Mouse (Mus musculus) kidney, embryonic 14.5 days (tissue): ENCODE results near the gene Car8. TPM values are rescaled to one million over a fixed set of nuclear protein-coding genes. Genes with fewer than 3 reads are reported as not detected.

Experiments
- ATAC-seq: fragments of 200-750 bp; cut with Nextera tagmentation; 2 replicates; pipeline ENCODE4 v1.8.0; 2017; ENCODE audit warnings: moderate number of reproducible peaks, mild to moderate bottlenecking, moderate TSS enrichment, moderate library complexity; ENCODE audit not compliant: low FRiP score, low TSS enrichment
- H3K27ac ChIP-seq: fragments of 300-500 bp; sonication (generic); 2 replicates; pipeline ENCODE4 v1.5.1; 2014; ENCODE audit warnings: low read depth, mild to moderate bottlenecking, low read length, moderate library complexity, mixed read lengths
- H3K27me3 ChIP-seq: fragments of 300-500 bp; sonication (generic); 2 replicates; pipeline ENCODE4 v1.6.1; 2014; ENCODE audit warnings: mild to moderate bottlenecking, low read length; ENCODE audit not compliant: control insufficient read depth, insufficient read depth
- H3K36me3 ChIP-seq: fragments of 300-500 bp; sonication (generic); 2 replicates; pipeline ENCODE4 v1.6.1; 2014; ENCODE audit warnings: low read length, mixed read lengths; ENCODE audit not compliant: control insufficient read depth, insufficient read depth
- H3K4me1 ChIP-seq: fragments of 300-500 bp; sonication (generic); 2 replicates; pipeline ENCODE4 v1.6.1; 2014; ENCODE audit warnings: low read length, mixed read lengths; ENCODE audit not compliant: control insufficient read depth, insufficient read depth
- H3K4me2 ChIP-seq: fragments of 300-500 bp; sonication (generic); replicated peaks from 2 replicates; pipeline ENCODE4 v1.6.1; 2014; ENCODE audit warnings: low read depth, mild to moderate bottlenecking, low read length
- H3K4me3 ChIP-seq: fragments of 300-500 bp; sonication (generic); 2 replicates; pipeline ENCODE4 v1.5.1; 2014; ENCODE audit warnings: mild to moderate bottlenecking, low read length
- H3K9ac ChIP-seq: fragments of 300-500 bp; sonication (generic); 2 replicates; pipeline ENCODE4 v1.6.1; 2014; ENCODE audit warnings: low read depth, mild to moderate bottlenecking, low read length, moderate library complexity
- H3K9me3 ChIP-seq: fragments of 300-500 bp; sonication (generic); 2 replicates; pipeline ENCODE4 v1.6.1; 2016; ENCODE audit warnings: low read length; ENCODE audit not compliant: control insufficient read depth
- WGBS: fragments of 180-500 bp; shearing (Covaris S2); extraction: QIAGEN DNeasy Blood & Tissue Kit; methylation state at CpG from one replicate; pipeline ENCODE4 v1.1.7; 2014; 5-methylcytosine and 5-hydroxymethylcytosine counted together
- polyA plus RNA-seq: library from polyadenylated mRNA; unstranded; fragments of >200 nt; fragmentation: Nextera tagmentation; extraction: Ambion mirVana; gene quantifications from 2 replicates; pipeline ENCODE4 v1.2.1, GENCODE M21; 2014

Gene Car8
- polyA plus RNA-seq = 7.2 and 9.1 TPM in 2 replicates

DNA sequence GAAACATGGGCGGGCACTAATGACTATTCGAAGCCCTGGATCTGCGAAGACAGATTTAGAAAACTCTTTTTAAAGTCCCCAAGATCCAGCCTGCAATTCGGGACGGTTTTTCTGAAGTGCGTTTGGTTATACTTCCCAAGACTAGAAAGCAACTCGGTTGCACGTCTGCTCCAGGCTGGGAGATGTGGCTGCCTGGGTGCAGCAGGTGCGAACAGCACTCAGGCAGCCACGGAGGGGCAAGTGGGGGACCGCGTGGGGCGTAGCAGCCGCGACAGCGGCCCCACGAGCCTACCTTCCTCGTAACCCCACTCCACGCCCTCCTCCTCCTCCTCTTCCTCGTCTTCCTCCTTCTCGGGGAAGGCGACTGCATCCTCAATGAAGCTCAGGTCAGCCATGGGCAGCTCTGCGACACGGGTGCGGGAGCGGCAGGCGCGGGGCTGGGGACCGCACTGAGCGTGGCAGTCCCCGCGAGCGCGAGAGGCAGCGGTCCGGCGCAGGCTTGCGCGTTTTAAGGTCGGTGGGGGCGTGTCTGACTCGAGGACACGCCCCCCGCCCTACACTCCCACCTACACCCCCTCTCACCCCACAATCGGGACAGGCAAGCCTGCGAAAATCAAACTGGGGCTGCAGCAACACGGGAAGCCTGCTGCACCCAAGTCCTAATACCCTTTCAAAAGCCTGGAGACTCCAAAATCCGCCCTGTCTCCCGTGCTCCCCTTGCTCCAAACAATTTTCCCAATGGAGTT is at the start of gene Car8:
Gene Car8, minus strand, starts transcription at position 482 of the 746 bp plus-strand sequence.
- peak within 1 kb of the TSS; percentile 74 for H3K4me3 ChIP-seq
- H3K9me3 ChIP-seq = no peaks in the 10 kb centered on the region
- no peaks in the 10 kb centered on the region for H3K4me1 ChIP-seq
- H3K36me3 ChIP-seq = no peaks in the 10 kb centered on the region
- WGBS = under 1% methylated on average over 48 of the region's 49 CpGs
- H3K9ac ChIP-seq = peak within 1 kb of the TSS; percentile 65
- H3K27ac ChIP-seq = no peak within 1 kb of the TSS
- 0 out of 2 replicates have a peak, but pooled peaks cover 5% of the 10 kb centered on the region for H3K27me3 ChIP-seq
- peak; percentile 94 for ATAC-seq
- H3K4me2 ChIP-seq = peak within 1 kb of the TSS; percentile 99

DNA sequence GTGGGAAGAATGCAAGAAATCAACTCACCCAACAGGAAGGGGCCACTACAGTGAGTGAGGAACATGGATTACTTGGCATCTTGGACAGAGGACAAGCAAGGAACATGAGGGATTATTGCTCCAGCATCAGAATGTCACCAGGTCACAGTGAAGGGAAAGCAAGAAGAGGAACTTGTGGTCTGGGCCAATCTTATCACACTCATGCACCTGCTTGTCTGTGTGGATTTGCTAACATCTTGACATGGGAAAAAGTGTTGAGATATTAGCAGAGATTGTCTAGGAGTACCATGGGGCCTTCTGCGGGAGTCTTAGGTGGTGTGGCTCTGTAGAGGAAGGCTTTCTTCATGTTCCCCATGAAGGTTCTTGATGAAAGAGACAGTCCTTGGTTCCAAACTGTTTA is 46.1 kb upstream of the Car8 start:
- Histone ChIP-seq H3K27ac (no peak overlapping the region), H3K9me3 (no peaks in the 10 kb centered on the region), H3K9ac (no peak overlapping the region), H3K4me3 (no peak overlapping the region), H3K36me3 (no peaks in the 10 kb centered on the region), H3K4me1 (no peaks in the 10 kb centered on the region), H3K27me3 (no peaks in the 10 kb centered on the region), H3K4me2 (no peak overlapping the region)
- ATAC-seq = no peak
- WGBS = 97% methylated on average over 1 of the region's 1 CpGs

- Histone ChIP-seq H3K4me2 (no peak overlapping the region), H3K4me1 (no peaks in the 10 kb centered on the region), H3K4me3 (no peak overlapping the region), H3K36me3 (no peaks in the 10 kb centered on the region), H3K9me3 (no peaks in the 10 kb centered on the region), H3K9ac (no peak overlapping the region), H3K27me3 (no peaks in the 10 kb centered on the region), H3K27ac (no peak overlapping the region)
- ATAC-seq = no peak
- WGBS = 91% methylated on average over 2 of the region's 2 CpGs
Measured at GRCm38 (mm10) chr4:8278159-8278558, 39.3 kb upstream of the Car8 start.

- Histone ChIP-seq H3K9me3 (no peaks in the 10 kb centered on the region), H3K27me3 (no peaks in the 10 kb centered on the region), H3K27ac (no peak overlapping the region), H3K4me3 (no peak overlapping the region), H3K4me1 (no peaks in the 10 kb centered on the region), H3K9ac (no peak overlapping the region), H3K4me2 (no peak overlapping the region), H3K36me3 (no peaks in the 10 kb centered on the region)
- WGBS = 92% methylated on average over 3 of the region's 3 CpGs
- no peak for ATAC-seq
Measured at GRCm38 (mm10) chr4:8249805-8250204, 11.0 kb upstream of the Car8 start.

- H3K9ac ChIP-seq = no peak overlapping the region
- H3K27me3 ChIP-seq = no peaks in the 10 kb centered on the region
- no peak overlapping the region for H3K27ac ChIP-seq
- no peak overlapping the region for H3K4me2 ChIP-seq
- H3K36me3 ChIP-seq = no peaks in the 10 kb centered on the region
- H3K4me3 ChIP-seq = no peak overlapping the region
- no peaks in the 10 kb centered on the region for H3K4me1 ChIP-seq
- no peak for ATAC-seq
- 24% methylated on average over 1 of the region's 1 CpGs for WGBS
- H3K9me3 ChIP-seq = no peaks in the 10 kb centered on the region
Measured at GRCm38 (mm10) chr4:8245495-8246063, 6.7 kb upstream of the Car8 start.

GRCm38 (mm10) chr4:8245062-8245461 is 6.2 kb upstream of the Car8 start:
- H3K4me2 ChIP-seq = no peak overlapping the region
- H3K9me3 ChIP-seq = no peaks in the 10 kb centered on the region
- no peaks in the 10 kb centered on the region for H3K4me1 ChIP-seq
- ATAC-seq = no peak
- no peak overlapping the region for H3K4me3 ChIP-seq
- H3K9ac ChIP-seq = no peak overlapping the region
- no peaks in the 10 kb centered on the region for H3K27me3 ChIP-seq
- no peaks in the 10 kb centered on the region for H3K36me3 ChIP-seq
- 76% methylated on average over 3 of the region's 3 CpGs for WGBS
- no peak overlapping the region for H3K27ac ChIP-seq

GRCm38 (mm10) chr4:8239699-8240098 is 858 bp upstream of the Car8 start:
- Histone ChIP-seq H3K9me3 (no peaks in the 10 kb centered on the region), H3K9ac (no peak overlapping the region), H3K27ac (no peak overlapping the region), H3K4me1 (no peaks in the 10 kb centered on the region), H3K27me3 (0 out of 2 replicates have a peak, but pooled peaks cover 5% of the 10 kb centered on the region), H3K4me2 (no peak overlapping the region), H3K4me3 (no peak overlapping the region), H3K36me3 (no peaks in the 10 kb centered on the region)
- 49% methylated on average over 11 of the region's 11 CpGs for WGBS
- no peak for ATAC-seq

DNA sequence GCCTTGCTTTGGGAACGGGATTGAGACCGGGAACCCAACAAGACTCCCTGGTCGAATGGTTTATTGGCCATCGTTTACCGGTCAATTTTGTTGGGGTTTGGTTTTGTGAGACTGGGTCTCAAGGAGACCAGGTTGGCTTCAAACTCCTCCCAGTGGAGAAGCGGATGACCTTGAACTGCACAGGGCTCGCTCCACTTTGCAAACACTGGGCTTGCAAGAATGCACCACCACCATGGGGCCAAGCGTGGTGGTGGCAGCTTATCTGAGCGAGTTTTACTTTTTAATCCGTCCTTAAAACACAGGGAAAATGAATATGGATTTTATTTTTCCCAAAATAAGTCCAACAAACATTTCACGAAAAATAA is 447 bp upstream of the Car8 start:
- whole genome bisulfite sequencing = 21% methylated on average over 11 of the region's 11 CpGs
- no peak overlapping the region for H3K27ac ChIP-seq
- H3K4me2 ChIP-seq = peak overlapping the region; percentile 99
- 0 out of 2 replicates have a peak, but pooled peaks cover 5% of the 10 kb centered on the region for H3K27me3 ChIP-seq
- H3K9ac ChIP-seq = peak overlapping the region; percentile 65; the same call in 1 of the 2 replicates
- H3K4me1 ChIP-seq = no peaks in the 10 kb centered on the region
- no peaks in the 10 kb centered on the region for H3K36me3 ChIP-seq
- peak; percentile 69; the same call in 1 of the 2 replicates for ATAC-seq
- H3K4me3 ChIP-seq = peak overlapping the region; percentile 74
- H3K9me3 ChIP-seq = no peaks in the 10 kb centered on the region

DNA sequence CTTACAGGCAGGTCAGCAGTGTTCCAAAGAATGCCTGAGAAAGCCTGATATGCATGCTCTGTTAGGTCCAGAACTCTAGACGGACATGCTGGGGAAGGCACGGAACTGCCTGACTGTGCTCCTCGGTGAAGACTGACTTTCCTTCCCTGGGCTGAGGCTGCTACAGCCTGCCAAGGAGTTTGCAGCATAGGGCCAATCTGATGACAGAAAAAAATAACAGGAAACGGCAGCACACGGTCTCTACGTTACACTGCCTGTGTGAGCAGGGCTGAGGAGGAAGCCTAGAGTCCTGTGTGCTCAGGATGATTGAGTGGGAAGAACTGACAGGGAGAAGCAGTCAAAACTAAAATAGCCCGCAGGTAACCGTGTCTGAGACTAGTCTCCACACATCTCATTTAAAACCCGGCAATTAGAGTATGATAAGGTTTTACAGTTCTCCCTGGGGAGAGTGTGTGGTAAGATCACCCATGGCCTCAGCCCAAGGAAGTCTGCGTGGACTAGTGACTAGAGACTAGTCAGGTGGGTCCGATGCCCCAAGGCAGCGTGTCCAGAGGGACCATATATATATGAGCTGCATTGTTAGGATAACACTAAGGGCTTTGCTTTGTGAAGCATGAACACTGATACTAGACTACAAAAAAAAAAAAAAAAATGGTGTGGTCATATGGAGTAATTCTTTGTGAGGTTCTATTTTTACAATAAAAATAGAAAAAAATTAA is 6.3 kb downstream of the Car8 start:
- no peak overlapping the region for H3K9ac ChIP-seq
- H3K4me3 ChIP-seq = no peak overlapping the region
- WGBS = 53% methylated on average over 12 of the region's 12 CpGs
- 0 out of 2 replicates have a peak, but pooled peaks cover under 1% of the 10 kb centered on the region for H3K27me3 ChIP-seq
- H3K4me2 ChIP-seq = no peak overlapping the region
- ATAC-seq = no peak
- no peaks in the 10 kb centered on the region for H3K9me3 ChIP-seq
- no peaks in the 10 kb centered on the region for H3K4me1 ChIP-seq
- H3K36me3 ChIP-seq = no peaks in the 10 kb centered on the region
- H3K27ac ChIP-seq = no peak overlapping the region
